Mouse (Mus musculus) splenic B cell, adult 2 months (primary cell): ENCODE measurements around the gene Tmem63b.
A peak's percentile ranks its signal among the peaks of the same experiment; 100 is the strongest.

ENCODE experiments used
- DNase-seq: peaks from one replicate; pipeline ENCODE4 v3.0.0-alpha.2; 2011; ENCODE audit warnings: low read depth, low spot score
- H3K27me3 ChIP-seq: 2 replicates; pipeline ENCODE4 v1.6.1; 2012; ENCODE audit warnings: mild to moderate bottlenecking, low read length, moderate library complexity, mixed read lengths; ENCODE audit not compliant: control insufficient read depth, poor library complexity, insufficient read depth, severe bottlenecking
- H3K36me3 ChIP-seq: 2 replicates; pipeline ENCODE4 v1.6.1; 2012; ENCODE audit warnings: mild to moderate bottlenecking, low read length, moderate library complexity, mixed read lengths; ENCODE audit not compliant: control insufficient read depth, poor library complexity, insufficient read depth, severe bottlenecking

Tmem63b gene

GRCm38 (mm10) chr17:45696981-45697380 lies 10.3 kb upstream of the Tmem63b start:
- Histone ChIP-seq H3K36me3 (peaks cover 3% of the 10 kb centered on the region; the same call in 1 of the 2 replicates), H3K27me3 (no peaks in the 10 kb centered on the region)
- no peak for DNase-seq

- no peak for DNase-seq
- Histone ChIP-seq H3K36me3 (peaks cover 3% of the 10 kb centered on the region; the same call in 1 of the 2 replicates), H3K27me3 (no peaks in the 10 kb centered on the region)
These were observed 8.8 kb upstream of the Tmem63b start for GRCm38 (mm10) chr17:45695227-45696120.

GRCm38 (mm10) chr17:45693812-45694565 lies 7.3 kb upstream of the Tmem63b start:
- H3K36me3 ChIP-seq: peaks cover 3% of the 10 kb centered on the region; the same call in 1 of the 2 replicates
- no peak for DNase-seq
- no peaks in the 10 kb centered on the region for H3K27me3 ChIP-seq

- H3K36me3 ChIP-seq: peaks cover under 1% of the 10 kb centered on the region; the same call in 1 of the 2 replicates
- no peak for DNase-seq
These were observed 5.5 kb upstream of the Tmem63b start for GRCm38 (mm10) chr17:45692159-45692558.

GRCm38 (mm10) chr17:45690044-45690443 lies 3.3 kb upstream of the Tmem63b start:
- H3K27me3 ChIP-seq: no peaks in the 10 kb centered on the region
- no peaks in the 10 kb centered on the region for H3K36me3 ChIP-seq
- DNase-seq: no peak

More at GRCm38 (mm10) chr17:45692159-45692558, 5.5 kb upstream of the Tmem63b start:
- no peaks in the 10 kb centered on the region for H3K27me3 ChIP-seq

- Histone ChIP-seq H3K27me3 (no peaks in the 10 kb centered on the region), H3K36me3 (no peaks in the 10 kb centered on the region)
- no peak for DNase-seq
These were observed 2.4 kb upstream of the Tmem63b start for GRCm38 (mm10) chr17:45689120-45689519.

GRCm38 (mm10) chr17:45686093-45686619 lies 549 bp downstream of the Tmem63b start, which contains the start of gene Mrpl14:
Gene Mrpl14, plus strand, starts transcription at chr17:45686322.
- no peaks in the 10 kb centered on the region for H3K36me3 ChIP-seq
- H3K27me3 ChIP-seq: no peaks in the 10 kb centered on the region
- peak; percentile 95 for DNase-seq

GRCm38 (mm10) chr17:45685171-45686092 lies 1.3 kb downstream of the Tmem63b start:
- no peaks in the 10 kb centered on the region for H3K27me3 ChIP-seq

GRCm38 (mm10) chr17:45684667-45685131 lies 2.0 kb downstream of the Tmem63b start:
- DNase-seq: no peak
- H3K36me3 ChIP-seq: no peaks in the 10 kb centered on the region
- H3K27me3 ChIP-seq: no peaks in the 10 kb centered on the region

More at GRCm38 (mm10) chr17:45685171-45686092, 1.3 kb downstream of the Tmem63b start:
- H3K36me3 ChIP-seq: no peaks in the 10 kb centered on the region
- DNase-seq: peak; percentile 49

GRCm38 (mm10) chr17:45682843-45683242 lies 3.9 kb downstream of the Tmem63b start:
- no peak for DNase-seq
- Histone ChIP-seq H3K27me3 (no peaks in the 10 kb centered on the region), H3K36me3 (no peaks in the 10 kb centered on the region)

- peak; percentile 43 for DNase-seq
- H3K27me3 ChIP-seq: no peaks in the 10 kb centered on the region
- H3K36me3 ChIP-seq: no peaks in the 10 kb centered on the region
These were observed 5.1 kb downstream of the Tmem63b start for GRCm38 (mm10) chr17:45681588-45681987.

- no peak for DNase-seq
- Histone ChIP-seq H3K27me3 (no peaks in the 10 kb centered on the region), H3K36me3 (no peaks in the 10 kb centered on the region; the same call in 1 of the 2 replicates)
These were observed 6.2 kb downstream of the Tmem63b start for GRCm38 (mm10) chr17:45680391-45680980.

GRCm38 (mm10) chr17:45678106-45678505 lies 8.6 kb downstream of the Tmem63b start:
- no peaks in the 10 kb centered on the region for H3K27me3 ChIP-seq
- DNase-seq: peak; percentile 78
- H3K36me3 ChIP-seq: no peaks in the 10 kb centered on the region; the same call in 1 of the 2 replicates
